10 mouse cellular contexts compared by ENCODE assay signal in genomic region chr4:136970939-136971338, GRCm38 (mm10). TPM values are rescaled to one million over a fixed set of nuclear protein-coding genes. Genes with fewer than 3 reads are reported as not detected.
DNase-seq lines count a peak whose midpoint lies in the region; TF ChIP-seq lines count a peak whose summit lies in the region.
"Had no signal": no experiment of that assay in that cellular context is flagged by ENCODE, and none has a peak within 500 bp of the region (broad histone marks: within the 10 kb centered on the region; RNA-seq: fewer than 3 reads in every experiment).

No protein-coding gene starts in this region.

- DNase-seq in heart, postnatal 10 days = peak; percentile 22 to 56
- DNase-seq in heart, embryonic 10.5 days (ENCODE audit: low spot score) = no peak
- no peak for DNase-seq in spleen, adult 2 months (ENCODE audit: low read depth in 1 of 2, low spot score in 2 of 2)
- no peak for DNase-seq in spleen, adult 12 weeks (ENCODE audit: low spot score)
- peak; percentile 44 for DNase-seq in brain, adult 2 months (ENCODE audit: low read depth, low spot score)
- DNase-seq in induced T-regulatory cell, adult 2 months (ENCODE audit: low read depth) = peak; percentile 37
- DNase-seq in mesoderm, embryonic 11.5 days (ENCODE audit: low read depth, low spot score) = peak; percentile 72
- no peak for DNase-seq in urinary bladder, adult 2 months (ENCODE audit: low spot score)

- H3K27ac ChIP-seq in heart, embryonic 10.5 days = no peak overlapping the region
- no peak overlapping the region for H3K27ac ChIP-seq in spleen, adult 2 months (ENCODE audit: insufficient read depth, low read length)
- H3K27ac ChIP-seq: embryonic facial prominence, embryonic 15.5 days; limb, embryonic 13.5 days had no signal

- H3K27me3 ChIP-seq in heart, embryonic 10.5 days (ENCODE audit: insufficient read depth, poor library complexity, severe bottlenecking) = peaks cover 100% of the 10 kb centered on the region
- no peaks in the 10 kb centered on the region; the same call in 1 of the 2 replicates for H3K27me3 ChIP-seq in spleen, adult 2 months (ENCODE audit: control insufficient read depth, insufficient read depth, low read length)

- intact Hi-C loops in heart, postnatal 10 days (cut with DNase I) = no loop called here

- 9% methylated on average over 6 of the region's 6 CpGs for WGBS in heart, embryonic 10.5 days
- 15% methylated on average over 6 of the region's 6 CpGs for whole genome bisulfite sequencing in spleen, adult 2 months

- no peak overlapping the region for H3K4me3 ChIP-seq in heart, embryonic 10.5 days
- H3K4me3 ChIP-seq in spleen, adult 2 months (ENCODE audit: extremely low read depth, insufficient read depth, insufficient read length) = no peak overlapping the region
- H3K4me3 ChIP-seq: embryonic facial prominence, embryonic 15.5 days; limb, embryonic 13.5 days had no signal

- TF ChIP-seq CTCF in spleen, adult 2 months (IDR thresholded peaks at IDR 0.05; ENCODE audit: extremely low read depth, insufficient read depth, insufficient read length, insufficient replicate concordance) = 0 out of 2 replicates have a peak, but pooled peaks have one; percentile 14

- peaks cover 15% of the 10 kb centered on the region for H3K4me1 ChIP-seq in heart, embryonic 10.5 days
- no peaks in the 10 kb centered on the region for H3K4me1 ChIP-seq in spleen, adult 2 months (ENCODE audit: control insufficient read depth, insufficient read depth, insufficient read length)

- no peaks in the 10 kb centered on the region for H3K9me3 ChIP-seq in heart, embryonic 10.5 days
- H3K9me3 ChIP-seq: embryonic facial prominence, embryonic 15.5 days; limb, embryonic 13.5 days had no signal

- no peaks in the 10 kb centered on the region for H3K36me3 ChIP-seq in heart, embryonic 10.5 days
- no peaks in the 10 kb centered on the region for H3K36me3 ChIP-seq in spleen, adult 2 months (ENCODE audit: control insufficient read depth, insufficient read depth, low read length)
- H3K36me3 ChIP-seq: embryonic facial prominence, embryonic 15.5 days; limb, embryonic 13.5 days had no signal

- no peak for TF ChIP-seq POLR2A in spleen, adult 2 months (IDR thresholded peaks at IDR 0.05; ENCODE audit: low read depth, low read length)

RNA-seq across cellular contexts. Expression of gene Epha8, which starts 14.3 kb away (rescaled TPM):
- total RNA-seq in heart, postnatal 10 days (2021) = not detected
- polyA plus RNA-seq in heart, embryonic 10.5 days (2016; fragmentation: Nextera tagmentation; extraction: Ambion mirVana) = 0.17 and 0.45 TPM in 2 replicates
- 0.40 and 0.46 TPM in 2 replicates for polyA plus RNA-seq in spleen, adult 2 months (2012; rRNA removed)
- 0.03 and 0.07 TPM in 2 replicates for polyA plus RNA-seq in urinary bladder, adult 2 months (2012; rRNA removed)

Comparison
In these comparisons a context has a peak if more than half of its experiments do, and no peak if none do; other contexts are left out.
1. DNase-seq: peak in heart, postnatal 10 days (2 of 2), brain, adult 2 months (single experiment), induced T-regulatory cell, adult 2 months (single experiment) and mesoderm, embryonic 11.5 days (single experiment); none in heart, embryonic 10.5 days (single experiment), spleen, adult 2 months (0 of 2), spleen, adult 12 weeks (single experiment) and urinary bladder, adult 2 months (single experiment).